Mouse (Mus musculus) ES-Bruce4 (cell line): ENCODE results near the gene Iqcj.

ENCODE experiments used
- CTCF ChIP-seq: IDR thresholded peaks from one replicate; pipeline ENCODE4 v1.8.1; 2011; ENCODE audit warnings: low read depth, low read length
- EP300 ChIP-seq: IDR thresholded peaks from 2 replicates; pipeline ENCODE4 v1.6.1; 2011; ENCODE audit warnings: low read depth, low read length; ENCODE audit not compliant: insufficient read depth

GRCm38 (mm10) chr3:67884335-67884734 lies 7.7 kb upstream of the Iqcj start:
- TF ChIP-seq CTCF (no peak), EP300 (no peak)
